Mouse (Mus musculus) megakaryocyte, adult 5-6 weeks (primary cell): Measurements from ENCODE around the gene Pax7. TPM values are rescaled to one million over a fixed set of nuclear protein-coding genes. Genes with fewer than 3 reads are reported as not detected.

ENCODE experiments used
- ATAC-seq: 2 replicates; pipeline ENCODE4 v1.8.0; 2016; ENCODE audit warnings: mild to moderate bottlenecking, inconsistent platforms; ENCODE audit not compliant: poor library complexity, severe bottlenecking
- total RNA-seq, 2 experiments: library from RNA; stranded (forward) in 1 of 2; stranded (reverse) in 1 of 2; fragments of 153-499, 151-499 nt in 1 of 2; fragments of 221-1000, 200-1000 nt in 1 of 2; gene quantifications; 2 replicates each; pipeline versions ENCODE4 v1.2.3 to v1.2.4; 2015 to 2017

Gene Pax7
- total RNA-seq, 2 experiments from 2014 or later: not detected

DNA sequence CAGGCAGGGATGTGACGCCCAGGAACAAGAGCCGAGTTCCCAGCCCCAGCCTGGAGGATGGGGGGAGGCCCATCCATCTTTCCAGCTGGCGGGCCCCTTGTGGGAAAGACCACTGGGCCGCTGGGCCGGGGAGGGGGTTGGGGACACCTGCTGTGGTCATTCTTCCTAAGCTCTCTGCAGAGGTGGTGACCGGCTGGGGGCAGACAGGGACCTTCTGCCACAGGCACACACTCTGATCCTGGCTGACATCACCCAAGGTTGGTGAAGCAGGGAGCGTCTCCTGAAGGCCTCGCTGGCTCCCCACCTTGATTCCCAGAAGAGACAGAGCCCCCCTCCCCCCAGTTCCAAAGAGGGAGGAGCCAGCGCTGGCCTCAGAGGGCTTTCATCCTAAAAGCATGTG, 135.6 kb downstream of the Pax7 start:
- no peak for ATAC-seq

DNA sequence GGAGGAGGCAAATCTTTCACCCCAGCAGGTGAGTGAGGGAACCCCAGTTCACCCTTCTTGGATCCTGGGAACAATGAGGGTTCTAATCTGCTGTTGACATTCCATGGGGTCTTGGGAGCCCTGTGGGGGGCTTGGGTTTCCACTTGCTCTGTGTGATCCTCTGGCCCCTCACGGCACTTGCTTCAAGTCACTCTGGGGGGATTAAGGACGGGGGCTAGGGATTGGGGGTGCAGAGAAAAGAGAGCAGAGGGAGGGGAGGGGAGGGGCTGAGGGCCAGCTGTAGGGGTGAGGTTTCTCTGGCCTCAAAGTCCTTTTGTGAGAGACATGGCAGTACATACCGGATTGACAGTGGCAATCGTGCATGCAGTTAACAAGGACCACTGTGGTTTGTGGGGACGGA, 140.0 kb downstream of the Pax7 start:
- ATAC-seq: no peak

DNA sequence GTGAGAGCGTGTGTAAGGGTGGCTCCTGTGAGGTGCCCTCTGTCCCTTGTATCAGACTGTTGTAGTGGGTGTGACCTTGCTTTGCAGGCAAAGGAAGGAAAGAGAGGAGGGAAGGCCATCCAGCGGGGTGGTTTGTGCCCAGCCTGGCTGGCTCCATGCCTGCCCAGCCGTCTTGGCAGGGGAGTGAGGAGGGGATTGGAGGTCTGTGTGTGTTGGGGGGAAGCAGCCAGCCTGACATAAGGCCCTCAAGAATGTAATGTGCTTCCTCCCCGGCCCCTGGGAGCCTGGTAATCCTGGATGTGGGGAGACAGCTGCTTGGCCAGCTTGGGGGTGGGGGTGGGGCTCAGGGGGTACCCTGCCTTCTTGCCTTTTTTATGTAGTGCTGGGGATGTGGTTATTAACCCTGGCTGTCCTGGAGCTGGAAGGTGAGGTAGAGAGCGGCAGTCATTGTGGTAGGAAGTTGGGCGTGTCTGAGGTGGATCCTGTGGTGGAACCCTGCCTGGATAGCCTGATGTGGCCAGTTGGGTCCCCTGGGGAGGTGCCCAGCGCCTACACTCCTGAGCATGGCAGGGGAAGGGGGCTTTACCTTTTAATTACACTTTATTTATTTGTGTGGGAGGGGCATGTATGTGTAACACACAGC, 143.6 kb downstream of the Pax7 start:
- ATAC-seq: no peak

DNA sequence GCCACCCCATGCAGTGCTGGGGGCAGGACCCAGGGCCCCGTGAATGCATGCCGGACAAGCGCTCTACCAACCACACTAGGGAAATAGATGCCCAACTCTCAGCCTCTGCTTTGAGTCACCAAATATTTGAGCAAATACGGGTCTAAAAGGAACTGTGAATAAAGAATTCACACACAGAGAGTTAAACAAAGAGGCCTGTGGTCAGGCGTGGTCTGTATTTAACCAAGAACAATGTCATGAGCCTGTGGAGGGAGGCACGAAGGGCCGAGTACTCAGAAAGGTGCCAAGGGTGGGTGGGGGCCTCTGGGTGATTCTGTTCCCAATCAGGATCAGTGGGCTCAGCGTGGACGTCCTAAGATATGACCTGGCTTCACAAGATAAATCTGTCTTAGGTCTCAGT, 145.3 kb downstream of the Pax7 start:
- ATAC-seq: no peak

Other genes starting within 250 kb of the Pax7 start
- not detected in 2 replicates for gene Gm21969, start 230.3 kb downstream of the Pax7 start, total RNA-seq (2015)
- gene Gm21969, start 230.3 kb downstream of the Pax7 start, total RNA-seq (2017): not detected in 2 replicates
- gene Aldh4a1, start 210.7 kb downstream of the Pax7 start, total RNA-seq (2015): 4.9 and 5.7 TPM in 2 replicates
- gene Aldh4a1, start 210.7 kb downstream of the Pax7 start, total RNA-seq (2017): 5.8 and 8.9 TPM in 2 replicates
- gene Tas1r2, start 180.0 kb downstream of the Pax7 start, total RNA-seq (2015): not detected in 2 replicates
- not detected in 2 replicates for gene Tas1r2, start 180.0 kb downstream of the Pax7 start, total RNA-seq (2017)
- gene Klhdc7a, start 134.5 kb upstream of the Pax7 start, total RNA-seq (2015): not detected in 2 replicates
- not detected in 2 replicates for gene Klhdc7a, start 134.5 kb upstream of the Pax7 start, total RNA-seq (2017)